Mouse (Mus musculus) gastrocnemius, adult 18-20 months (tissue): ENCODE measurements around the gene Taf1c. TPM values are rescaled to one million over a fixed set of nuclear protein-coding genes. Genes with fewer than 3 reads are reported as not detected.

Experiments used
- DNase-seq: peaks from one replicate; pipeline ENCODE4 v3.0.0; 2021; ENCODE audit warnings: low spot score
- total RNA-seq, 2 experiments: library from RNA; stranded (reverse); gene quantifications; 2 replicates each; pipeline ENCODE4 v1.2.3; 2021

Gene Taf1c
- total RNA-seq, 2 experiments from 2014 or later = 4.8 to 5.5 TPM

- DNase-seq = peak; percentile 97
Observed at GRCm38 (mm10) chr8:119574437-119575365, 30.3 kb downstream of the Taf1c start, which contains the start of the genes Hsdl1 and Dnaaf1. TSS of gene Hsdl1 (minus strand) at chr8:119575183. TSS of gene Dnaaf1 (plus strand) at chr8:119575235.

GRCm38 (mm10) chr8:119572411-119572810, 32.6 kb downstream of the Taf1c start:
- DNase-seq = no peak

GRCm38 (mm10) chr8:119571135-119571534, 33.9 kb downstream of the Taf1c start:
- DNase-seq = no peak

- no peak for DNase-seq
Observed at GRCm38 (mm10) chr8:119569881-119570280, 35.1 kb downstream of the Taf1c start.

GRCm38 (mm10) chr8:119568951-119569350, 36.1 kb downstream of the Taf1c start:
- DNase-seq = no peak

- no peak for DNase-seq
Observed at GRCm38 (mm10) chr8:119568251-119568650, 36.8 kb downstream of the Taf1c start.

- DNase-seq = no peak
Observed at GRCm38 (mm10) chr8:119566367-119566766, 38.7 kb downstream of the Taf1c start.

GRCm38 (mm10) chr8:119563849-119564251, 41.2 kb downstream of the Taf1c start:
- DNase-seq = no peak

GRCm38 (mm10) chr8:119559402-119559720, 45.7 kb downstream of the Taf1c start:
- DNase-seq = no peak

- DNase-seq = peak; percentile 97
Observed at GRCm38 (mm10) chr8:119558603-119559401, 46.2 kb downstream of the Taf1c start, which contains the start of gene Mbtps1. TSS of gene Mbtps1 (minus strand) at chr8:119558735.

- DNase-seq = no peak
Observed at GRCm38 (mm10) chr8:119557821-119558602, 47.0 kb downstream of the Taf1c start.

- no peak for DNase-seq
Observed at GRCm38 (mm10) chr8:119557132-119557531, 47.9 kb downstream of the Taf1c start.

GRCm38 (mm10) chr8:119555861-119556260, 49.2 kb downstream of the Taf1c start:
- DNase-seq = no peak

- DNase-seq = no peak
Observed at GRCm38 (mm10) chr8:119552967-119553366, 52.1 kb downstream of the Taf1c start.

- DNase-seq = no peak
Observed at GRCm38 (mm10) chr8:119548560-119549113, 56.4 kb downstream of the Taf1c start.

Other genes starting within 250 kb of the Taf1c start
- gene Mlycd, start 210.3 kb downstream of the Taf1c start, total RNA-seq = 10 to 100 TPM; 75.0 to 87.3 TPM
- 10 to 100 TPM in 1 of 2 experiments, 1 to 10 TPM in 1; 9.3 to 13.9 TPM for gene Osgin1, start 171.1 kb downstream of the Taf1c start, total RNA-seq
- under 1 TPM in 1 of 2 experiments, not detected in 1; 0.16 TPM for gene Necab2, start 158.5 kb downstream of the Taf1c start, total RNA-seq
- not detected for gene Slc38a8, start 103.5 kb downstream of the Taf1c start, total RNA-seq
- 10 to 100 TPM; 20.2 to 21.1 TPM for gene Mbtps1, start 46.5 kb downstream of the Taf1c start, total RNA-seq
- gene Hsdl1, start 30.0 kb downstream of the Taf1c start, total RNA-seq = 10 to 100 TPM; 13.4 to 16.3 TPM
- gene Dnaaf1, start 30.0 kb downstream of the Taf1c start, total RNA-seq = not detected
- under 1 TPM in 1 of 2 experiments, not detected in 1; 0.14 TPM for gene Adad2, start 7.5 kb upstream of the Taf1c start, total RNA-seq
- gene Kcng4, start 30.5 kb upstream of the Taf1c start, total RNA-seq = 10 to 100 TPM; 11.4 to 11.8 TPM
- 10 to 100 TPM; 60.2 to 82.9 TPM for gene Wfdc1, start 61.1 kb upstream of the Taf1c start, total RNA-seq
- under 1 TPM in 1 of 2 experiments, not detected in 1; 0.14 TPM for gene Atp2c2, start 94.8 kb upstream of the Taf1c start, total RNA-seq
- 1 to 10 TPM; 3.4 TPM for gene Tldc1, start 173.2 kb upstream of the Taf1c start, total RNA-seq
- 1 to 10 TPM; 4.7 to 6.0 TPM for gene Cotl1, start 235.3 kb upstream of the Taf1c start, total RNA-seq